Mouse (Mus musculus) G1E (cell line): ENCODE results near the gene Mest.

Experiments used
- CTCF ChIP-seq: IDR thresholded peaks from 2 replicates; pipeline ENCODE4 v1.5.1; 2012; ENCODE audit warnings: low read depth, low read length, inconsistent platforms, mixed read lengths
- GATA1 ChIP-seq: IDR thresholded peaks from 2 replicates; pipeline ENCODE4 v1.6.1; 2012; ENCODE audit warnings: borderline replicate concordance, low read length, inconsistent platforms, mixed read lengths
- POLR2AphosphoS5 ChIP-seq: IDR thresholded peaks from 2 replicates; pipeline ENCODE4 v1.6.1; 2012; ENCODE audit warnings: low read depth, low read length, inconsistent platforms; ENCODE audit not compliant: insufficient replicate concordance

- TF ChIP-seq GATA1: no peak
- no peak for TF ChIP-seq CTCF
- TF ChIP-seq POLR2AphosphoS5: no peak
Observed at GRCm38 (mm10) chr6:30695124-30695523, 28.2 kb upstream of the Mest start.
